Mouse (Mus musculus) forebrain, embryonic 13.5 days (tissue): ENCODE data around the gene Tmem185a. TPM values are rescaled to one million over a fixed set of nuclear protein-coding genes. Genes with fewer than 3 reads are reported as not detected.

Experiments
- polyA plus RNA-seq: library from polyadenylated mRNA; unstranded; fragments of >200 nt; fragmentation: Nextera tagmentation; extraction: Ambion mirVana; gene quantifications from 2 replicates; pipeline ENCODE4 v1.2.1, GENCODE M21; 2015

Tmem185a gene
- polyA plus RNA-seq, 1 experiment from 2014 or later: 44.6 TPM

Other genes starting within 250 kb of the Tmem185a start
- gene Ids, start 112.1 kb downstream of the Tmem185a start, polyA plus RNA-seq: 10.1 and 10.3 TPM in 2 replicates
- gene 1110012L19Rik, start 91.3 kb downstream of the Tmem185a start, polyA plus RNA-seq: 33.2 and 35.5 TPM in 2 replicates